Mouse (Mus musculus): Measurements from ENCODE around the gene Gk2.

Gene Gk2

DNA sequence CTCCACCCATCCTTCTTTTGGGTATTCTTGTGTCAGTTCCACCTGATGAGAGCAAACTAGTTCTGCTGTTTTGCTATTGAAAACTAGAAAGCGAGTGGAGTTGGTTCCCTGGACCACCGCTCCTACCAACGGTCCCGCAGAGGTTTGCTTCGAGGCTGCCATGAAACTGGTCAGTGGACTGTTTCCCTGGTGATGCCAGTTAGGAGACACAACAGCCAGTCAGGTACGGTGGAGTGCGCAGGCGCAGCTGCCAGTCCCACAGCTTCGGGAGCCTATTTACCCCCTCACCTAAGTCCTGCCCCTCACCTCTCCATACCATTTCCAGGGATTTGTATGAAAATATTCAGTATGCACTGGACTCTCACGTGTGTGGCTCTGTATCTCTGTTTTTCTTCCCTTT lies at the start of gene Gk2:
Gene Gk2, minus strand, starts transcription at position 206 of the 400 bp plus-strand sequence.
- no peak for DNase-seq

DNA sequence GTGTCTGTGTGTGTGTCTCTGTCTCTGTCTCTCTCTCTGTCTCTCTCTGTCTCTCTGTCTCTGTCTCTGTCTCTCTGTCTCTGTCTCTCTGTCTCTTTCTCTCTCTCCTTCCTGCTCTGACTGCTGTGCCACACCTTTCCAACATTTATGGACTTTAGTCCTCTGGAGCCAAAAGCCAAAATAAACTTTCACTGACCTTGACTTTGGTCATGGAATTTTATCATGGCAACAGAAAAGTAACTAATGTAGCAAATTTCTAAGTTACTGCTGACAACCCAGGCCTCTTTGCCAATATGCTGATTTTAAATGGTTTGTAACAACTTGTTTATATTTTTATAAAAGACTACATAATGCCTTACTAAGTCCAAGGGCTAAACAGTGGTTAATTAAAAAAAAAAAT lies 41.2 kb upstream of the Gk2 start:
- no peak for DNase-seq

DNA sequence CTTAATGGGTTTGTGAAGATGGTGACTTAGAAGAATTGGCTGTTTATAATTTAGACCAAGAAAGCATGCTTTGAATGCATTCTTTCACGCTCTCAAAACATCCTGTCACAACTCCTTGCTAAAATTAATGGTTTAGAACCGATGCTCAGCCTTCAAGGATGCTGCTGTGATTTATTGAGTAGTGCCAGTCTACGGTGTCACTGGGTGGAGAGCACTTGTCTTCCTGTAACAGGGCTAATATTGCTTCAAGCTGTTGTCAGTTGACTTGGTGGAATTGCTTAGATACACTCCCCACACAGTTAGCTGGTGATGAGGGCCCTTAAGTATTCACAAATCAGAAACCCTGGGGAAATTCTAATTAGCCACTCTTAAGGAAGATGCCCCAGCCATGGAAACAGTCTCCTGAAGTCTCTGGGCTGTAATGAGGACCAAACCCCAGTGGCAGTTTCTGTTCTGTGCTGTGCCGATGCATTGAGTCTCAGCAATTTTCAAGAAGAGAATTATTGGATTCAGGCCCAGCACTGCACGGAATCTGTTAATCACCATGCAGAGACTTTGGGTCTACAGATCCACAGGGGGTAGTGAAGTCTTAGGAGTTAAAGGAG lies 38.8 kb upstream of the Gk2 start:
- DNase-seq: no peak

DNA sequence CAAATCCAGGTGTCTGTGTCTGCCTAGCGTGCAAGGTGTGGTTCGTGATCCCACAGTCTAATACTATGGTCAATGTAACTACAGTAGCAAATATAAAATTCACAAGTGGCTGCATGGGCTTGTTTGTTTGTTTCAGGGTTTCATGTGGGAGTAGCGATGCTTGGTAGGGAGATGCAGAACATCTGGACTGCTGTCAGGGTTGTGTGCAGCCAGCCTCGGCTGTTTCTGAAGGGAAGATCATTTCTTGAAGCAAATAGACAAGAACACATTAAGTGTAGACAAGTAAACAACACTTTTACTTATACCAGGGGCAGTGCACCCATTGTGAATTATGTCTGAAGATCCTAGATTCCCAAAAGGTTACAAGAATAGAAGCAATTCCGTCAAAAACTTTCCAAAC lies 36.6 kb upstream of the Gk2 start:
- no peak for DNase-seq

DNA sequence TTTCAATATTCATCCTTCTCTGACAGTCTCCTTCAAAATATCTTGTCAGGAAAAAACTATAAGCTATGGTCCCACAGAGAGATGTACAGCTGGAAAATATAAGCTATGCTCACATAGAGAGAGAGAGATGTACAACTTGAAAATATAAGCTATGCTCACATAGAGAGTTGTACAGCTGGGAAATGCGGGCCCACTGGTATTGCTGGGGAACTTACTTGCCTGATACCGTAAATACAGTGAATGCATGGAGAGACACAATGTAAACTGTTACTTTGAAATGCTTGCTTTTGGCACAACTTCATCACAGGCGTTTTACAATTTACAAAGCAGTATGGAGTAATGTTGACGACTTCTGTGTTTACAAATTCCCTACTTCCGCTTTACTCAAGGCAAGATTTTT lies 29.3 kb upstream of the Gk2 start:
- DNase-seq: no peak

DNA sequence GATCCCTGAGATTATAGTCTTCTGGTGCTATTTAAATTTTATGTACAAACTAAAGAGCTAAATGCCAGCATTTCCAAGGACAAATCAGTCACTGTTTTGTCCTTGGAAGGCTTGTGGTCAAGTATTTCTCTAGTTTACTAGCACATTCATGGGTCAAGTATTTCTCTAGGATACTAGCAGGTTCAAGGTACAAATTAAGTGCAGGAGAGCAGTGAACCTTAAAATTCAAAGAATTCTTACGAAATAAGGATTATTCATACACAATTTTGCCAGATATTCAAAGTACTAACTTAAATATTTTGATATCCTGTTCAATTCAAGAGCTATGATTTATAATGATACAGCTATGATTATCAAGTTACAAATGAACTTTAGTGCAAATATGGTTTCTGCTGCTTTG lies 23.2 kb upstream of the Gk2 start:
- no peak for DNase-seq

DNA sequence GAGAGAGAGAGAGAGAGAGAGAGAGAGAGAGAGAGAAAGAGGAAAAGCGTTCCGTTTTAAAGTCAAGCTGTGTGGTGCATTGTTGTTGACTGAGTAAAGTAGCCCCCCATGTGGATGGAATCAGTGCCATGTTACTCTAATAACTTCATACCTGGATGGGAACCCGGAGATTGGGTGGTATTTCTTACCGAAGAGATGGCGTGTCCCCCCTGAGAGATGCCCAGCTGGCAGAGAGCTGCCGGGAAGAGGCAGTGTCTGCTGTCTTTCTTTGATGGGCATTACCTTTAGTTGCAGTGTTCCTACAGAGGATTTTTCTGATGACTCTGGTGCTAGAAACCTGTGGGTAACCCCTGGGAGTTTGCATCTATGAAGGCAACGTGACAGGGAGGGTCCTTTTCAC lies 10.4 kb upstream of the Gk2 start:
- no peak for DNase-seq

DNA sequence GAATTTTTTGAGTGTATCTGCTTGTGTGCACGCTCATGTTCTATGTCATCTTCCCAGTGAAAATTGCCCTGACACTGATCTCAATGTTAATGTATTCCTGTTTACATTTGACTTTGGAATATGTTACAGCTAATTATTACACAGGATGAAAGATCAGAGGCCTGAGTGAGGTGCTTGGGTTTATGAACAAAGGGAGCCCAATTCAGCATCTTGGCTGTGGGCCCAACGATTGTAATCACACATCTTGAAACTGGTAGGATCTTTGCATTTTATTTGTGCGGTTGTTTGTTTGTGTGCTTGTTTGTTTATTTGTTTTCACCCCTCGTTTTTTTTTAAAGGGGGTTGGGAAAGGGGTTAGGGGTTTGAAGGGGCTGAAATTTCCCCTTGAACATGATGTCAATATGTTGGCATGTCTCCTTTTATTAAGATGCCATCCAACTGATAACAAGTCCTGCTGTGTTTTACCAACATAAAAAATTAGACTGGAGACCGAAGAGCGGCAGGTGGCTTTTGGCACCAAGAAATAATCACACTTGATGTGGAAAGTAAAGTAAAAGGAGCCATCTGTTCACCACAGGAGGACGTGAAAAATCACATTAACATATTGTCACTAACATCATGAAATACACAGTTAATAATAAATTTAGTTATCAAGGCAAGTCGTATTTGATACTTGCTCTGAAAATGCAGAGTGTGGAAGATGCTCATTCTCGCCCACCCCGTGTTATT lies 9.8 kb upstream of the Gk2 start:
- no peak for DNase-seq

DNA sequence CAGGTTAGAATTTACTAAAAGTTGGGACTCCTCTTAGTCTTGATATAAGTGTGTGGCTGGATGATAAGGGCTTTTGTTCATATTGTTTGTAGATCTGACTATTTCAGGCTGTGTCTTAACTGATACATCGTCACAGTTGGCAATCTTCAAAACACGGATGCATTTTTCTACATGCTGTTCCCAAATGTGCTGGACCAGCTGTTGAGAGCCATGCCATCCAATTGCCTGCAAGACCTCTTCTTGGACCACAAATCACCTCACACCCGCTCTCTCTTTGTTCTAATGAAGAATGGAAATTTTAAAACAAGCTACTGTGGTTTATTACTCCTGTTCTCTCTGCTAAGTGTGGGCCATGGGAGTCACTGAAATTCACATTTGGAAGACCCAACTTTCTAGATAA lies 9.1 kb upstream of the Gk2 start:
- no peak for DNase-seq

DNA sequence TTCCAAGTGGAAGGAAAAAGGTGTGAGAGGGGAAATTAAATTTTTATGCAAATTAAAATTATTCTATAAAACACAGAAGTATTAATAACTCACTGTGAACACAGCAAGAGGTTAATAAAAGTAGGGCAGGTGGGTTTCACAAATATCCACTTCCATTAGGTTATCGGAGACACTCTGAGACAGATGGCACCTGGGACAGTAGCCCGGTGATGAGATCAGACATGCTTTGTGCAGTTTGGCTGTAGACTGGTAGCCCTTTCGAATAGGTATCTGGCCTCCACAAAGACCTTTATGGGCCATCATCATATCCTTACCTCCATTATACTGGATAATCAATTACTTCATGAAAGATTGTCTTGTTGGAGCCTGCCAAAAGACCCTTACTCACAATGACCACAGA lies 6.0 kb upstream of the Gk2 start:
- DNase-seq: no peak

DNA sequence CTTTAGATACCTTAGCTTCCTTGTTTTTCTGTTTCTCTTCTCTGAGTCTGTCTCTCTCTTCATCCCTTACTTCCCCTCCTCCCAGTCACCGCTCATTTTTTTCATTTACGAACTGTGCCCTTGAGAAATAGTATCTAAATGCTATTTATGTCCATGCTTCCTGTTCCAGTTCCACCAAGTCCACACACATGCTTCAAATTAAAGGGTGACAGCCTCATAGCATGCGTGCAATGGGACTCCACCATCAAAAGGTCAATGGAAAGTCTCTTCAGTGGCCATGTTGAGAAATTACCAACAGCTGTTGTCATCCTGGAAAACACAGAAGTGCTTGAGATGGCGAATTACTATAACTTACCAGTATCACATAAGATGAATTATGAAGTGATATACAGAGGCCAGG lies 5.4 kb downstream of the Gk2 start:
- no peak for DNase-seq

DNA sequence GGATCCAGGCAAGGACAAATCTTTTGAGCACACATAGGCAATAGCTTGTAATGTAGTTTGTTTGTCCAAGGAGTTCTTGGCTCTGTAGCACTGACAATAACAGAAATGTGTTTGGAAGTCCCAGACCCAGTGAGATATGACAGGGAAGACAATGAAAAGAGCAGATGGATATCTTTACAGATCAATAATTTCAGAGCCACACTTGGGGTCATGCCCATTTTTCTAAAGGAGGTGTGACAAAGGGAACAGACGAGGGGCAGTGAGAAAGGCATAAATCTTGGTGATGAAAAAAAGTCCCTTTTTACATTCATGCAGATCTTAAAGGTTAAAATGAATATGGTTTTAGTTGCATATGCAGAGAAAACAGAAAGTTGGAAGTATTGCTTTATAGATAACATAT lies 12.6 kb downstream of the Gk2 start:
- DNase-seq: no peak

DNA sequence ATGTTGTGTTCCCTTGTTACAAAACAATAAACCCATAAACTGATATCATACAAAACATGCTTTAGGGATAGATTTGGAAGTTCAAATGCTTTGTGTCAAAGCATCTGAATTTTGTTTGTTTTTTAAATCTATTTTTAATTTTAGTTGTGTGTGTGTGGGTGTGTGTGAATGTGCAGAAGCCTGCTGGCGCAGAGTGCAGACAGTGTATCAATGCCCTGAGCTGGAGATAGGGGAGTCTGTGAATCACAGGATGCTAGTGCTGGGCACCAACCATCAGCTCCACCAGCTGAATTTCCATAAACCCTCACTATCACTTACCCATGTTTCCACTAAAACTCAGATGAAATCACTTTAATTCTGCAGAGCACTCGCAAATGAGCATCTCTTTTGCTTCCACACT lies 24.3 kb downstream of the Gk2 start:
- DNase-seq: no peak

DNA sequence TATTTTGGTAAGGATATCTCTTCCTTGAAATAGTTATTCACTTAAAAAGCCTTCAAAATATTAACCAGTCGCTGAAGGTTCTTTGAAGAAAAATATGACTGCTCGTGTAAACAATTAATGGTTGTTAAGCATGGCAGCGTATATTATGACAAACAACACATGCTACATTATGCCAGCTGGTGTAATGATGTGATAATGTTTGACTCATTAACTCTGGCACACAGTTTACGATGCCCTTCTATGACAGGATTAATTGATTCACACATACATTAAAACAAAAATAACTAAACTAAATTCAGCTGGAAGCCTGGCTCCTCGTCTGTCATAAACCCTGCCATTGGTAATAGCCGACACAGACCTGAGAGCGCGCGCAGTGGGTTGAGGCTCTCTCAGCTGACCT lies 26.8 kb downstream of the Gk2 start:
- no peak for DNase-seq

DNA sequence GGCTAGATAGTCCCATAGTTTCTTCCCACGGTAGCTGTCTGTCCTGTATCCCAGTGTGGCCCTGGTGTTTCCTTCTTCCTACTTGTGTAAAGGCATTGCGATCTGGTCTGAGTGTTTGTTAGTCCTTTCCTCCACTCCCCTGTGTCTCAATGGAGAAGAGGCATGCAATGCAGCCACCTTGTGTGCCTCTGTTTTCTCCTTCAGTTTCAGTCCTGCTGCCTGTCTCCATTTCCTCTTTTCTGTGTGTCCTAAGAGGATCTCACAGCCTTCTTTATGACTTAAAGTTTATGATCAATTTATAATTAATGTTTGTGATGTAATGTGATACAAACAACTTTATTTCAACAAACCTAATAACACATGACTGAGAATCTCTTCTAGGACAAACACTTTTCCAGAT lies 35.2 kb downstream of the Gk2 start:
- no peak for DNase-seq

DNA sequence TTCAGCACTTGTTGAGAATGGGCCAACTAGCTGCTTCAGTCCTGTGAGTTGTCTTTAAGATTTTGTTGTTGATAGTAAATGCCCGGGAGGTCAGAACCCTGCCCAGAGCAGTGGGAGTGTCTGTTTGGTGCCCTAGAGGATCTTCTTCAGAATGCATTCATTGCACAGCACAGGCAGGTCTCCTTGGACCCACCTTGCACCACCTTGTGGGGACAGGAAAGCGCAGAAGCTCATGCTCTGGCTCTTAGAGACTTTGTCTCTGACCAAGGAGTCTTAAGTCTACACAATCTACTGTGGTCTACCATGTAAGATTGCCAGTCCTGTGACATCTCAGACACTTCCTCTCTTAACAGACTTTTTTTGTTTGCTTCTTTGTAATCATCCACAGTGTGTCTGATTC lies 39.6 kb downstream of the Gk2 start:
- no peak for DNase-seq

DNA sequence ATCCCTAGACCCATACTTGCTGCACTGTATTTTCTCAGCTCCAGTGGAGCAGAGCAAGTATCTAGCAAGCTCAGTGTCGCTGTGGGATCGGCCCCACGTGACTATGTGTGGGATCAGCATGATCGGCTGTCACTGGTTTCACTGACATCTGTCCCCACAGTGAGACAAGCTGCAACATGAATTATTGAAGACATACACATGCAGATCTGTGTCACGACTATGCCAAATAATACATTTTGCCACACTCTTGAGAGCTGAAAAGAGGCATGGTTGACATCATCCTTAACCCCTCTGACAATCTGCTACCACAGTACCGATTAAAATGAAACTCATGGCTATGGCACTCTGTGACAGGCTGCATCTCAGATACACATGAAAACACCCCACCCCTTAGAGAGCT lies 41.0 kb downstream of the Gk2 start:
- DNase-seq: no peak

DNA sequence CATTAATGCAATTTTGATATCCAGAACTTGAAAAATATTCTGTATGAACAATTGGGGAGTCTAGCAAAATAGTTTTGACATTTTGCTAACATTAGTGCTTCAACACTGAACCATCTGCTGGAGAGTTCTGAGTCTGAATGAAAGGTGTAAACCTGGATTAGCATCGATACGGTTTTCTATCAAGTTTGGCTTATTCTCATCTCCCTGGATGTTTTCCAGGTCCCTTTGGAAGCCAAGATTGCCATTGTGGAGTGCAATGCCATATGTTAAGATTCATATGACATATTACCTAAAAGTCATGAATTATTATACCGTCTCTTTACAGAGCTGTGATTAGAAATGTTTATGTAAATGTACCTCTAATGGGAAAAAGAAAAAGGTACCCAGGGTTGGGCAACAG lies 43.1 kb downstream of the Gk2 start:
- no peak for DNase-seq

DNA sequence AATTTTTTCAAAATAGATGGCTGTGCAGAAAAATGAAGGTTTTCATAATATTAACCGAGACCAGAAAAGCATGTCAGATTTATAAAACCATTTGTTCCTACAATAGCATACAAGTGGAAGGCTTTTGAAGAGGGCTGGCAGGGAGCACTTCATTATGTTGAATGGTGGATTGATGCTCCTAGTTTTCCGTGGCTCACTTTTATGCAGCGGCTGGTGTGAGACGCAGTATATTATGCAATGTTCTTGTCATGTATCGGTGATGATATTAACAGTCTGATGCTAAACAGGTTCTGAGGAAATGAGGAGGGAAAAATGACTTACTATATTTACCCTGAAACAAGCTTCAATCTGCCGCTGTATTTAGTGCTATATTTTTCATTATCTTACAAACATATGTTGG lies 46.6 kb downstream of the Gk2 start:
- no peak for DNase-seq

DNA sequence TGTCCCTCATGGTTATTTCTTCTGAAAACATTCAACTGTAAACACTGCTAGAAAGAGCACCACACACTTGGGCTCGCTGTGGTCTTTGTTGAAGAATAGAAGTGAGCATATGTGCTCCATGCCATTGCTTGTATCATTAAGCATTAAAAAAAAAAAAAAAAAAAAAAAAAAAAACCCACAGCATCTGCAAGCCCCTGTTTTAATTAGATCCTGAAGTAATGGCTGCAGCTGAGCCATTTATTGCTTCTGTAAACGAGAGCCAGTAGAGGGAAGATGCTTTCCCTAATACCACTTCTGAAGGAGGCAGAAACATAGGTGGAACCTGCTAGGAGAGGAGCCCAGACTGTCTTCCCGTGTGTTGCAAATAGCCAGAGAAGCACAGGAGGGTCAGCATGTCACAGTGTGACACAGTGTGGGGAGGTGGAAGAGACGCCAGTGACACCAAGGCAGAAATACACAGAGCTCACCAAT lies 47.6 kb downstream of the Gk2 start:
- DNase-seq: no peak

All from thymus, postnatal 4 days (tissue).